Mouse (Mus musculus) MEL (cell line): ENCODE results near the gene Sept9.
"Not testable (repeated sequence)": the region's sequence is repeated elsewhere in the genome, so short reads cannot be mapped to it uniquely, and the experiment has no call there.

Experiments
- CHD2 ChIP-seq: IDR thresholded peaks from 2 replicates; pipeline ENCODE4 v1.6.1; 2011; ENCODE audit warnings: low read length, improper control_type of control experiment
- CTCF ChIP-seq, 3 experiments: IDR thresholded peaks in 2 of 3; conservative IDR thresholded peaks in 1 of 3; 2 replicates each; pipeline ENCODE4 v1.5.1; 2011 to 2012; ENCODE audit warnings: low read length in 3 of 3, low read depth in 2 of 3, mild to moderate bottlenecking in 2 of 3, improper control_type of control experiment in 1 of 3, inconsistent platforms in 1 of 3, mixed read lengths in 1 of 3, moderate library complexity in 1 of 3; ENCODE audit not compliant: control insufficient read depth in 1 of 3, insufficient read depth in 1 of 3, poor library complexity in 1 of 3, severe bottlenecking in 1 of 3
- ETS1 ChIP-seq: IDR thresholded peaks from 2 replicates; pipeline ENCODE4 v1.6.1; 2012; ENCODE audit warnings: low read depth, mild to moderate bottlenecking, inconsistent platforms, low read length, improper control_type of control experiment, moderate library complexity
- GABPA ChIP-seq: IDR thresholded peaks from 2 replicates; pipeline ENCODE4 v1.6.1; 2012; ENCODE audit warnings: low read depth, mild to moderate bottlenecking, inconsistent platforms, low read length, improper control_type of control experiment, moderate library complexity
- JUND ChIP-seq: IDR thresholded peaks from 2 replicates; pipeline ENCODE4 v1.6.1; 2011; ENCODE audit warnings: low read depth, mild to moderate bottlenecking, improper control_type of control experiment, low read length
- MAFK ChIP-seq: IDR thresholded peaks from 2 replicates; pipeline ENCODE4 v1.6.1; 2011; ENCODE audit warnings: low read depth, mild to moderate bottlenecking, low read length, improper control_type of control experiment, borderline replicate concordance
- MEF2A ChIP-seq: IDR thresholded peaks from 2 replicates; pipeline ENCODE4 v1.6.1; 2014; ENCODE audit warnings: low read depth, mild to moderate bottlenecking, inconsistent platforms, low read length, improper control_type of control experiment; ENCODE audit not compliant: poor library complexity, insufficient replicate concordance, severe bottlenecking; ENCODE audit errors: extremely low read depth
- MYB ChIP-seq: IDR thresholded peaks from 2 replicates; pipeline ENCODE4 v1.6.1; 2011; ENCODE audit warnings: mild to moderate bottlenecking, low read depth, low read length, improper control_type of control experiment
- POLR2A ChIP-seq, 2 experiments: IDR thresholded peaks; 2 replicates each; pipeline ENCODE4 v1.6.1; 2011 to 2012; ENCODE audit warnings: low read length in 2 of 2, mild to moderate bottlenecking in 2 of 2, control low read depth in 1 of 2, improper control_type of control experiment in 1 of 2, low read depth in 1 of 2, moderate library complexity in 1 of 2; ENCODE audit not compliant: control insufficient read depth in 1 of 2, insufficient read depth in 1 of 2, poor library complexity in 1 of 2
- POLR2AphosphoS2 ChIP-seq: IDR thresholded peaks from 2 replicates; pipeline ENCODE4 v1.6.1; 2011; ENCODE audit warnings: low read length, improper control_type of control experiment
- SIN3A ChIP-seq: IDR thresholded peaks from 2 replicates; pipeline ENCODE4 v1.6.1; 2012; ENCODE audit warnings: low read length, improper control_type of control experiment, inconsistent platforms
- TAL1 ChIP-seq: IDR thresholded peaks from 2 replicates; pipeline ENCODE4 v1.6.1; 2012; ENCODE audit warnings: mild to moderate bottlenecking, inconsistent platforms, low read length, moderate library complexity, mixed read lengths
- UBTF ChIP-seq: IDR thresholded peaks from 2 replicates; pipeline ENCODE4 v1.6.1; 2012; ENCODE audit warnings: low read depth, mild to moderate bottlenecking, inconsistent platforms, low read length, improper control_type of control experiment, moderate library complexity, borderline replicate concordance; ENCODE audit not compliant: insufficient read depth
- USF2 ChIP-seq, 2 experiments: IDR thresholded peaks; 2 replicates each; pipeline ENCODE4 v1.6.1; 2011 to 2012; ENCODE audit warnings: improper control_type of control experiment in 2 of 2, low read length in 2 of 2, borderline replicate concordance in 1 of 2, inconsistent platforms in 1 of 2, low read depth in 1 of 2, mild to moderate bottlenecking in 1 of 2; ENCODE audit not compliant: insufficient read depth in 1 of 2

DNA sequence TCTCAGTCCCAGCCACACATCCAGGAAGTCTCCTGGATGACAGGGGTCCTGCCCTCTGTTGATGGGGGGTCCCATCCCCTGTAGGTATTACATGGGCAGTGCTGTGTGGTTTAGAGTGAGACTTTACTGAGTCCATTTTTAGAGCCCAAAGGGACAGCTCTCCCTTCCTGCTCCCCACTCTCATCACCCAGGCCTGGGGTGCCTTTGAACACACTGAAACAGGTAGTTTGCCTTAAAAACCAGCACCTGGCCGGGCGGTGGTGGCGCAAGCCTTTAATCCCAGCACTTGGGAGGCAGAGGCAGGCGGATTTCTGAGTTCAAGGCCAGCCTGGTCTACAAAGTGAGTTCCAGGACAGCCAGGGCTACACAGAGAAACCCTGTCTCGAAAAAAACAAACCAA, 125.3 kb downstream of the Sept9 start:
- TF ChIP-seq MAFK; SIN3A; CTCF (IDR thresholded peaks at IDR 0.05 in 2 of 3, conservative IDR thresholded peaks at IDR 0.05 in 1 of 3; ENCODE audit: control insufficient read depth in 1 of 3, insufficient read depth in 1 of 3, low read depth in 2 of 3, low read length in 3 of 3, poor library complexity in 1 of 3, severe bottlenecking in 1 of 3); CHD2; POLR2AphosphoS2; MYB; MEF2A; USF2 (IDR thresholded peaks at IDR 0.05; ENCODE audit: borderline replicate concordance in 1 of 2, insufficient read depth in 1 of 2, low read depth in 1 of 2, low read length in 2 of 2); TAL1; POLR2A (IDR thresholded peaks at IDR 0.05; ENCODE audit: control insufficient read depth in 1 of 2, insufficient read depth in 1 of 2, low read depth in 1 of 2, low read length in 2 of 2, poor library complexity in 1 of 2); JUND; UBTF; ETS1; GABPA: not testable (repeated sequence)
